Mouse (Mus musculus) bone marrow macrophage, adult 2 months (primary cell): ENCODE data around the gene Slc6a6.

Source experiments
- CTCF ChIP-seq: IDR thresholded peaks from 2 replicates; pipeline ENCODE4 v1.5.1; 2012; ENCODE audit warnings: low read depth, mild to moderate bottlenecking, low read length, moderate library complexity
- POLR2A ChIP-seq: IDR thresholded peaks from 2 replicates; pipeline ENCODE4 v1.6.1; 2012; ENCODE audit warnings: mild to moderate bottlenecking, low read depth, low read length, borderline replicate concordance

- TF ChIP-seq POLR2A, result no peak
- no peak for TF ChIP-seq CTCF
Observed at GRCm38 (mm10) chr6:91681841-91682240, 2.0 kb upstream of the Slc6a6 start.
